In the genomic region with DNA sequence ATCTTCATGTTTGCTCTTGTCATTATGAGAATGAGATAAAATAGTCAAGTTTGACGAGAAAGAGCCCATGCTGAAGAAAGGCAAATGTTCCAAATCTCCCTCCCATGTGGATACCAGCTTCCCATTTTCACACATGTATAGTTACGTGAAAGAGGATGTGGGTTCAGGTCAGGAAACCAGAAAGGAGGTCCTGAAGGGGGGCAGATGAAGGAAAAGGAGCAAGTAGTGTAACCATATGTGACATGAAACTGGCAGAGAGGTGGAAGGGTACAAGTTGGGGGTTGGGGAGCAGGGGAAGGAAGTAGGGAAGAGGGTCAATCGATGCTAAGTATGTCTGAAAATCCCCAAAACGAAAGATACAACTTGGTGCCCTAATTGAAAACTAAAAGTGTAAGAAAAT, we compare ENCODE assay signal across 23 mouse cellular contexts.
DNase-seq lines count a peak whose midpoint lies in the region; ATAC-seq lines count a peak whose summit lies in the region.
"Had no signal": no experiment of that assay in that cellular context is flagged by ENCODE, and none has a peak within 500 bp of the region (broad histone marks: within the 10 kb centered on the region; RNA-seq: fewer than 3 reads in every experiment).

No protein-coding gene starts in this region.

- peak; percentile 65 to 66 for ATAC-seq in hematopoietic stem cell, adult 5-6 weeks (replicated peaks in 1 of 2; ENCODE audit: insufficient read depth in 1 of 2, low FRiP score in 2 of 2, low TSS enrichment in 1 of 2, low read depth in 1 of 2, poor library complexity in 2 of 2, severe bottlenecking in 2 of 2)
- ATAC-seq in forebrain, embryonic 11.5 days (replicated peaks; ENCODE audit: low FRiP score), result no peak
- ATAC-seq: activated CD4-positive, CD25-positive, alpha-beta regulatory T cell, adult 4 months; forebrain, embryonic 13.5 days; forebrain, postnatal 0 days; intestine, embryonic 15.5 days; Patski had no signal

- H3K36me3 ChIP-seq in forebrain, embryonic 11.5 days (ENCODE audit: control insufficient read depth, insufficient read depth, low read length), result no peaks in the 10 kb centered on the region
- H3K36me3 ChIP-seq: embryonic facial prominence, embryonic 13.5 days; heart, embryonic 15.5 days; hindbrain, embryonic 10.5 days; intestine, embryonic 15.5 days had no signal

- no peak overlapping the region for H3K9ac ChIP-seq in forebrain, embryonic 11.5 days (ENCODE audit: low read length)
- H3K9ac ChIP-seq: embryonic facial prominence, embryonic 13.5 days; forebrain, embryonic 13.5 days; forebrain, postnatal 0 days; heart, embryonic 15.5 days; hindbrain, embryonic 14.5 days; intestine, embryonic 15.5 days had no signal

- no peak overlapping the region for H3K4me3 ChIP-seq in forebrain, embryonic 11.5 days (ENCODE audit: low read depth, low read length)
- H3K4me3 ChIP-seq: embryonic facial prominence, embryonic 13.5 days; forebrain, embryonic 13.5 days; heart, adult 2 months; heart, embryonic 15.5 days; hindbrain, embryonic 10.5 days; intestine, embryonic 15.5 days had no signal

- peak; percentile 23 for DNase-seq in c-Kit-positive CD71-negative TER-119-negative erythroid progenitor cells, embryonic 14.5 days (ENCODE audit: low read depth)
- peak; percentile 30 for DNase-seq in thymus, postnatal 0 days (ENCODE audit: low spot score)
- peak; percentile 44 for DNase-seq in thymus, postnatal 4 days
- DNase-seq in layer of hippocampus, postnatal 36 days, result no peak
- DNase-seq in B cell, adult 2 months, result no peak
- no peak for DNase-seq in forebrain, embryonic 11.5 days (ENCODE audit: low spot score)
- DNase-seq: adrenal gland, postnatal 25 days; cerebellum, adult 11 months; cerebellum, adult 8-10 months; cerebellum, postnatal 14 days; forebrain, postnatal 0 days; heart, adult 2 months; heart, postnatal 14 days had no signal

- H3K9me3 ChIP-seq in forebrain, embryonic 11.5 days (ENCODE audit: control insufficient read depth, low read length), result no peaks in the 10 kb centered on the region
- H3K9me3 ChIP-seq: embryonic facial prominence, embryonic 13.5 days; forebrain, embryonic 13.5 days; heart, embryonic 15.5 days; hindbrain, embryonic 10.5 days; intestine, embryonic 15.5 days had no signal

- H3K27ac ChIP-seq in forebrain, embryonic 11.5 days (ENCODE audit: low read depth, low read length), result no peak overlapping the region
- H3K27ac ChIP-seq: embryonic facial prominence, embryonic 13.5 days; forebrain, embryonic 13.5 days; heart, adult 2 months; heart, embryonic 15.5 days; hindbrain, embryonic 10.5 days; hindbrain, embryonic 14.5 days; intestine, embryonic 15.5 days had no signal

- no peaks in the 10 kb centered on the region for H3K4me1 ChIP-seq in forebrain, embryonic 11.5 days (replicated peaks; ENCODE audit: control insufficient read depth, insufficient read depth, low read length)
- H3K4me1 ChIP-seq: embryonic facial prominence, embryonic 13.5 days; forebrain, embryonic 13.5 days; heart, embryonic 15.5 days; hindbrain, embryonic 10.5 days; intestine, embryonic 15.5 days had no signal

- WGBS in forebrain, embryonic 11.5 days, result 87% methylated on average over 4 of the region's 4 CpGs

- H3K27me3 ChIP-seq in forebrain, embryonic 11.5 days (ENCODE audit: control insufficient read depth, insufficient read depth, low read length), result no peaks in the 10 kb centered on the region
- H3K27me3 ChIP-seq: embryonic facial prominence, embryonic 13.5 days; forebrain, embryonic 13.5 days; heart, embryonic 15.5 days; intestine, embryonic 15.5 days; Patski had no signal

- H3K4me2 ChIP-seq in forebrain, embryonic 11.5 days (ENCODE audit: low read depth, low read length, severe bottlenecking), result no peak overlapping the region
- H3K4me2 ChIP-seq: embryonic facial prominence, embryonic 13.5 days; forebrain, embryonic 13.5 days; heart, embryonic 11.5 days; heart, embryonic 15.5 days; hindbrain, embryonic 14.5 days; intestine, embryonic 15.5 days had no signal

Comparison
In these comparisons a context has a peak if more than half of its experiments do, and no peak if none do; other contexts are left out.
1. DNase-seq: peak in c-Kit-positive CD71-negative TER-119-negative erythroid progenitor cells, embryonic 14.5 days (single experiment), thymus, postnatal 0 days (single experiment) and thymus, postnatal 4 days (single experiment); none in layer of hippocampus, postnatal 36 days (0 of 2), B cell, adult 2 months (0 of 2) and forebrain, embryonic 11.5 days (single experiment).